Mouse (Mus musculus) hindbrain, embryonic 10.5 days (tissue): ENCODE measurements around the gene Lrrn2. TPM values are rescaled to one million over a fixed set of nuclear protein-coding genes. Genes with fewer than 3 reads are reported as not detected.

Experiments used
- DNase-seq: peaks from one replicate; pipeline ENCODE4 v3.0.0-alpha.2; 2017; ENCODE audit warnings: low spot score
- H3K27ac ChIP-seq: fragments of 300-500 bp; sonication (generic); 2 replicates; pipeline ENCODE4 v1.5.1; 2016; ENCODE audit warnings: mild to moderate bottlenecking, moderate library complexity
- H3K27me3 ChIP-seq: fragments of 300-500 bp; sonication (generic); 2 replicates; pipeline ENCODE4 v1.6.1; 2016; ENCODE audit warnings: mild to moderate bottlenecking; ENCODE audit not compliant: poor library complexity, insufficient read depth, severe bottlenecking
- H3K36me3 ChIP-seq: fragments of 300-500 bp; sonication (generic); 2 replicates; pipeline ENCODE4 v1.6.1; 2016; ENCODE audit warnings: mild to moderate bottlenecking, moderate library complexity
- H3K4me1 ChIP-seq: fragments of 300-500 bp; sonication (generic); replicated peaks from 2 replicates; pipeline ENCODE4 v1.6.1; 2016; ENCODE audit warnings: mild to moderate bottlenecking
- H3K4me3 ChIP-seq: fragments of 300-500 bp; sonication (generic); 2 replicates; pipeline ENCODE4 v1.5.1; 2016; ENCODE audit warnings: mild to moderate bottlenecking, moderate library complexity
- H3K9me3 ChIP-seq: fragments of 300-500 bp; sonication (generic); 2 replicates; pipeline ENCODE4 v1.6.1; 2016; ENCODE audit warnings: mild to moderate bottlenecking, moderate library complexity
- WGBS: fragments of 180-500 bp; shearing (Covaris S2); methylation state at CpG from one replicate; pipeline ENCODE4 v1.1.7; 2016; 5-methylcytosine and 5-hydroxymethylcytosine counted together
- polyA plus RNA-seq: library from polyadenylated mRNA; unstranded; fragments of >200 nt; fragmentation: Nextera tagmentation; extraction: Ambion mirVana; gene quantifications from 2 replicates; pipeline ENCODE4 v1.2.1, GENCODE M21; 2016

The Lrrn2 gene
- polyA plus RNA-seq, 1 experiment from 2014 or later: 10.4 TPM

DNA sequence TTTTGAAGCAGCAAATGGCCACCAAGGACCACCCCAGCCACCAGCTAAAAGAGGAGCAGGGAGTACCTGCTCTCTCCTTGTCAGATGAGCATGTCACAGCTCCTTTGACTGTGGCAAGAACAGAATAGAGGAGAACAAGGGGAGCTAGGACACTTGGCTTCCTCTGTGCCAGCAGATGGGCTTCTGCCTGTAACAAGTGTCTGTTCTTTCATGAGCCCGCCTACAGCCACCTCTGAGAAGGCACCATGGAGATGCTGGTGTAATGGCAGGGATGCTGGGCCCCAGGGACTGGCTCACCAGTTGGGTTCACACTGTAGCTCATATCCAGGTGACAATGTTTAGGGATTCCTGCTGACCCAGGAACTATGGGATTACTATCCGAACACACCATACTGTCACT, 12.0 kb downstream of the Lrrn2 start:
- no peaks in the 10 kb centered on the region for H3K27me3 ChIP-seq
- peaks cover 24% of the 10 kb centered on the region for H3K4me1 ChIP-seq
- no peak for DNase-seq
- 92% methylated on average over 2 of the region's 2 CpGs for WGBS
- H3K9me3 ChIP-seq: no peaks in the 10 kb centered on the region
- H3K4me3 ChIP-seq: no peak overlapping the region
- H3K36me3 ChIP-seq: no peaks in the 10 kb centered on the region
- no peak overlapping the region for H3K27ac ChIP-seq

DNA sequence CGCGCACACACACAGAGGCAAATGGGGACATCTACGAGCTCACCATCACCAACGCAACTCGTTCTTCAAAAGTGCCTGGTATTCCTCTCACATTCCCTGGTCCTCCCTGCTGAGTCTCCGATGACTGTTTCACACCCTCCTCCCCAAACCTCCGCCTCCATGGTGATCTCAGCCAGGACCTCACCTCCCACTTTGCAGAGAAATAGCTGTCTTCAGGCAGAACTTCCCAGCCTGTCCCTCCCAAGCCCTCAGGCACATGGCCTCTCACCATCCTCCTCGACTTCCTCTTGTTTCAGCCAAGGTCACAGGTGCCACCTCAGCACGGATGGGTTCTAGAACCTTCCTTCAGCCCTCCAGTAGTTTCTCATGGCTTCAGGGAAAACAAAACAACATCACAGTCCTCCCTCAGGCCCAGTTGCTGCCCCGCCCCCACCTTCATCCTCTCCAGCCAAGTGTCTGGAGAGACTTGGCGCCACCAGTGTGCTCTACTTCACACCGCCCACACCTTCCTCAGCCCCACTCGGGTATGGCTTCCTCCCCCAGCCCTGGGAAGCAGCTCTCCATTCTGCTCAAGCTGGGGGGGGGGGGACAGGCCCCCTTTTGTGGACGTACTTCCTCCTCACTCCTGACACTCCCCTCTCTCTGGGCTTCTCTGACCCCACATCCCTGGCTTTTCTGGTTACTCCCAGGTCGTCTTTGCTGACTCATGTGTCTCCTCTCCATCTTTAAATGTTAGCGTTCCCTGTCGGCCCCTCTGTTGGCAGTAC, 13.4 kb downstream of the Lrrn2 start:
- no peak overlapping the region for H3K27ac ChIP-seq
- no peak for DNase-seq
- H3K9me3 ChIP-seq: no peaks in the 10 kb centered on the region
- no peaks in the 10 kb centered on the region for H3K36me3 ChIP-seq
- H3K4me1 ChIP-seq: peaks cover 24% of the 10 kb centered on the region
- 68% methylated on average over 17 of the region's 17 CpGs for WGBS
- no peaks in the 10 kb centered on the region for H3K27me3 ChIP-seq
- no peak overlapping the region for H3K4me3 ChIP-seq

- Histone ChIP-seq H3K27ac (no peak overlapping the region), H3K4me3 (no peak overlapping the region), H3K4me1 (peaks cover 31% of the 10 kb centered on the region), H3K9me3 (no peaks in the 10 kb centered on the region), H3K27me3 (no peaks in the 10 kb centered on the region), H3K36me3 (no peaks in the 10 kb centered on the region)
- no peak for DNase-seq
- WGBS: 94% methylated on average over 6 of the region's 6 CpGs
These were observed 19.0 kb downstream of the Lrrn2 start for GRCm38 (mm10) chr1:132899029-132899428.

DNA sequence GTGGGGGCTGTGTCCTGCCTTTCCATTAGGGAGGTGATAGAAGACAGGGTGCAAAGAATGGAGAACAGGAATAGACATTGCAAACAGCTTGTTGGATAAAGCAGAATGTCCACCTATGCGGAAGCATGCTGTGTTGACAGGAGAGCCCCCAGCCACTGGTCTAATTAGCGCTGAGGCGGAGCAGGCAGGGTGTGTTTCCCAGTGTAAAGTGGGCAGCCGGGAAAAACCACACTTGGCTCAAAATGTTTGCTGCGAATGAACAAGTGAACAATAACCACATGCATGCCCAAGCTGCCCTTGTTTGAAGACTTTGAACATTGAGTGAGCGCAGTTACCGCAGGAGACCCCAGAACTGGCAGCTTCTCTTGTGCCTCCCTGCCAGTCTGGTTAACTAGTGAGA, 19.6 kb downstream of the Lrrn2 start:
- no peaks in the 10 kb centered on the region for H3K36me3 ChIP-seq
- peaks cover 31% of the 10 kb centered on the region for H3K4me1 ChIP-seq
- no peak overlapping the region for H3K4me3 ChIP-seq
- no peak for DNase-seq
- no peaks in the 10 kb centered on the region for H3K9me3 ChIP-seq
- H3K27me3 ChIP-seq: no peaks in the 10 kb centered on the region
- H3K27ac ChIP-seq: no peak overlapping the region
- WGBS: 84% methylated on average over 7 of the region's 7 CpGs

DNA sequence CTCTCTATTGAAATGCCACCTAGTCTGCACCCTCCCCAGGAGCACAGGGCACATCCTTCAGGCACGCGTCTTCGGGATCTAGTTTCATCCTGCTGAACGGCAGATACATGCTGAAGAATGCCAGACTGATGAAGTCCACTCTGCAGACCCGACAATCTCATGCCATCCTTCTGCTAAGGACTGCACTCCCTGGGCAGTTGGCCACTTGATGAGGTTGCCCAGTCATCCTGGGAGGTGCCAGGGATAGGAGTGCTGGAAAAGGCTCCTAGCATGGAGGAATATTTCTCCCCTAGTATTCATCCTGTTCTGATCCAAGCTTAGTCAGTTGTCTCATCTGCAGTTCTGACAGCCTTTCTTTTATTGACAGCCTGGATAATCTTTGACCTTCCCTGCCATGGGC, 20.9 kb downstream of the Lrrn2 start:
- H3K27ac ChIP-seq: no peak overlapping the region
- no peaks in the 10 kb centered on the region for H3K36me3 ChIP-seq
- no peak for DNase-seq
- peaks cover 31% of the 10 kb centered on the region for H3K4me1 ChIP-seq
- whole genome bisulfite sequencing: 84% methylated on average over 5 of the region's 5 CpGs
- no peaks in the 10 kb centered on the region for H3K27me3 ChIP-seq
- H3K9me3 ChIP-seq: no peaks in the 10 kb centered on the region
- no peak overlapping the region for H3K4me3 ChIP-seq

DNA sequence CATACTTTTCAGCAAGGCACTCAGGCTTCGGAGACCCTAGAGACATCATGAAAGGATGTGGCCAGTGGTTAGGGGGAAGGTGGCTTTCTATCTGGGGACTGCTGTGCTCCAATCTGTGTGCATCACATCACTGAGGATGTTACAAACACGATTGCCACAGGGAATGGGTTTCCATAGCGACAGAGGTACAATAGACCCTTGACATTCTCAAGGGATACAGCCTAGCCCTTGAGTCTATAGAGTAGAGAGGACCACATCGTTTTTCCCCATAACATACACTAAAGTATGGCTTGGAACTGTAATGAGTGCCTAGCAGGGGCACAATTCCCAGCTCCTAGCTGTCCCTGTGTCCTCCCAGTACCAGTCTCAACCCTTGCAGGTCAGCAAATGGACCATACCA, 23.4 kb downstream of the Lrrn2 start:
- H3K36me3 ChIP-seq: no peaks in the 10 kb centered on the region
- 66% methylated on average over 4 of the region's 4 CpGs for WGBS
- DNase-seq: no peak
- no peak overlapping the region for H3K27ac ChIP-seq
- H3K4me3 ChIP-seq: no peak overlapping the region
- H3K4me1 ChIP-seq: peaks cover 31% of the 10 kb centered on the region
- no peaks in the 10 kb centered on the region for H3K27me3 ChIP-seq
- H3K9me3 ChIP-seq: no peaks in the 10 kb centered on the region

GRCm38 (mm10) chr1:132909090-132909489, 29.0 kb downstream of the Lrrn2 start:
- H3K27ac ChIP-seq: 0 out of 2 replicates have a peak overlapping the region, but pooled peaks have one; percentile 2
- no peak overlapping the region for H3K4me3 ChIP-seq
- no peaks in the 10 kb centered on the region for H3K36me3 ChIP-seq
- peaks cover 15% of the 10 kb centered on the region; the same call in 1 of the 2 replicates for H3K4me1 ChIP-seq
- WGBS: 76% methylated on average over 4 of the region's 4 CpGs
- H3K9me3 ChIP-seq: no peaks in the 10 kb centered on the region
- H3K27me3 ChIP-seq: no peaks in the 10 kb centered on the region
- DNase-seq: no peak

DNA sequence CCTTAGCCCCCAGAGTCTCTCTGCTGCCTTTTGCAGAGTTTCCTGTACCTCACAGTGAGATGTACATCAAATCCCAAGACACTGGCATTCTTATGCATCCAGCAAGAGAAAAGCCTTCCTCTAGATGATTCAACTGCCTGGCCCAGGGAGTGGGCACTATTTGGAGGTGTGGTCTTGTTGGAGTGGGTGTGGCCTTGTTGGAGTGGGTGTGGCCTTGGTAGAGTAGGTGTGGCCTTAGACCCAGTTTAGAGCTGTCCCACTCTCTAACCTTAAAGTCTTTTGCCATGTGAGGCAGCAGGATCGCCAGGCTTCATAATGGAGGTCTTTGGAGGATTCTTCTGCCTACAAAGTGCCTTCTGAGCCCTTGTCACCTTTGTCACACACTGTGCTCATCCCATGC, 29.9 kb downstream of the Lrrn2 start:
- no peaks in the 10 kb centered on the region for H3K9me3 ChIP-seq
- 78% methylated on average over 1 of the region's 1 CpGs for WGBS
- no peak for DNase-seq
- H3K27me3 ChIP-seq: no peaks in the 10 kb centered on the region
- no peak overlapping the region for H3K4me3 ChIP-seq
- no peak overlapping the region for H3K27ac ChIP-seq
- peaks cover 15% of the 10 kb centered on the region; the same call in 1 of the 2 replicates for H3K4me1 ChIP-seq
- H3K36me3 ChIP-seq: no peaks in the 10 kb centered on the region

- 76% methylated on average over 11 of the region's 11 CpGs for WGBS
- Histone ChIP-seq H3K36me3 (no peaks in the 10 kb centered on the region), H3K27me3 (no peaks in the 10 kb centered on the region), H3K27ac (no peak overlapping the region), H3K9me3 (no peaks in the 10 kb centered on the region), H3K4me1 (peaks cover 15% of the 10 kb centered on the region; the same call in 1 of the 2 replicates), H3K4me3 (no peak overlapping the region)
- no peak for DNase-seq
These were observed 30.5 kb downstream of the Lrrn2 start for GRCm38 (mm10) chr1:132910414-132911041.

DNA sequence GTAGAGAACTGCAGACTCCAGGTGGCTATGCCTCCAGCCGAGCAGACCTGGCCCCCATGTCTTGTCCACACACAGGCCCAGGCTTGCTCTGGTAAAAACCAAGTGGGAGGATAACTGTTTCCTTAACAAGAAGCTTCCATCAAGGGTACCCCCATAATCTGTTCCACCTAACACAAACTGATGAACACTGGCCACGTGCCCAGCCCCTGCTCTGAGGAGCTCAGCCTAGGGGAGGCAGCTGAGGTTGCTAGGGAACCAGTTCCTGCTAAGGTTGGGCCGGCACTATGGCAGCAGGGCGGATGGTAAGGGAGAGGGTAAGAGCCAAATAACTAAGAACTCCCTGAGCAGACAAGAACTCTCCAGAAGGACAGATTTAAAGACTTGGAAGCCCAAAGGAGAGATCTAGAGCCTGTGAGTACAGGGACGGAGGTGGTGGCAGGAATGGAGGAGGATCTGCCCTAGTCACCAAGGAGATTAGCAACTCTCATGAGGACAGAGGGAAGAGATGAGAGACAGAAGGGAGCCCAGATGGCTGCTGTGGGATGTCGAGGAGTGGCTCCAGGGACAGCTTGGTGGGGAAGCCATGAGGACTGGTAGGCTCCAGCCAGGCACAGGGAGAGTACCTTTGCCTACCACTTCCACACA, 35.9 kb downstream of the Lrrn2 start:
- WGBS: 54% methylated on average over 6 of the region's 6 CpGs

DNA sequence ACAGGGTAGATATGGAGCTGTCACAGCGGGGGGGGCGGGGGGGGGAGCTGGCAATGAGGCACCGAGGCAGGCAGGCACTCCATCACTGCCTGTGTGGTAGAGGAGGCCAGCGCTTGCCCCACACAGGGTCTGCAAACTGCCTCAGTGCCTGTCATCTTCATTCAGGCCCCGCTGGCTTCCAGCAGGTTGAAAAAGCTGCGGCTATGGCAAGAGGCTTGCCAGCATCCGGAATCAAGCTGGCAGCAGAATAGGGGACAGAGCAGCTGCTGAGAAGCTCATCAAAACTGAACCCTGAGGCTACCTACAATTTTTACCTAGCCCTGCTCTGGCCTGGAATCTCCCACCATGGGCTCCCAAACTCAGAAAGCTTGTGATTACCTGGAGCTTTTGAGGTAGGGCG, 37.5 kb downstream of the Lrrn2 start:
- Histone ChIP-seq H3K4me3 (no peak overlapping the region), H3K9me3 (no peaks in the 10 kb centered on the region), H3K36me3 (no peaks in the 10 kb centered on the region), H3K27me3 (peaks cover 33% of the 10 kb centered on the region), H3K27ac (no peak overlapping the region), H3K4me1 (peaks cover 53% of the 10 kb centered on the region)
- 11% methylated on average over 8 of the region's 8 CpGs for WGBS
- DNase-seq: no peak

More for the DNA sequence above, 35.9 kb downstream of the Lrrn2 start:
- Histone ChIP-seq H3K36me3 (no peaks in the 10 kb centered on the region), H3K4me1 (peaks cover 41% of the 10 kb centered on the region), H3K9me3 (no peaks in the 10 kb centered on the region), H3K4me3 (no peak overlapping the region), H3K27ac (no peak overlapping the region), H3K27me3 (peaks cover 33% of the 10 kb centered on the region)
- DNase-seq: no peak

DNA sequence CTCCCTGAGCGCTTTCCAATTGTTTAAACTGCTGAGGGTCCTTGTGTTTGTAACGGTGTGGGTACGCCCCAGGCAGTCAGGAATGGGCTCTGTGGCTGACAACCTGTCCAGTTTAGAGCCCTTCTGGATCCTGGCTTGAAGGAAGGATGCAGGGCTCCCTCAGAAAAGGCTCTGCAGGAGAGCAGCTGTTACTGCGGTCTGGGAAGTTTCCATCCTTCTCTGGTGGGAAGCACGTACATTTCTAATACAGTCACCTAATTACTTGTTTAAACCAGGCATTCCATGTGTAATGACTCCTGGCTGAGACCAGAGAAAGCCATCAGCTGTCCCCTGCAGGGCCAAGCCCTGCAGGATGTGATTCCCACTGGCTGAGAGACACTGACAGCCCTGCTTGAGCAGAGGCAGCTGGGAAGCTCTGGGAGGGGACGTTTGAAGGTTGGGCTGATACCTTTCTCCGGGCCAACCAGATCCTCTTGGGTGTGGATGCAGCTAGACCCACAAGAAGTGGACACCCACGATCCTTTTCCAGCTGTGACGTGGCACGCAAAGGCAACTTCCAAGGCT, 38.1 kb downstream of the Lrrn2 start:
- Histone ChIP-seq H3K4me3 (no peak overlapping the region), H3K4me1 (peaks cover 56% of the 10 kb centered on the region), H3K27ac (no peak overlapping the region), H3K27me3 (peaks cover 33% of the 10 kb centered on the region), H3K36me3 (no peaks in the 10 kb centered on the region), H3K9me3 (no peaks in the 10 kb centered on the region)
- DNase-seq: no peak
- 22% methylated on average over 10 of the region's 10 CpGs for WGBS

DNA sequence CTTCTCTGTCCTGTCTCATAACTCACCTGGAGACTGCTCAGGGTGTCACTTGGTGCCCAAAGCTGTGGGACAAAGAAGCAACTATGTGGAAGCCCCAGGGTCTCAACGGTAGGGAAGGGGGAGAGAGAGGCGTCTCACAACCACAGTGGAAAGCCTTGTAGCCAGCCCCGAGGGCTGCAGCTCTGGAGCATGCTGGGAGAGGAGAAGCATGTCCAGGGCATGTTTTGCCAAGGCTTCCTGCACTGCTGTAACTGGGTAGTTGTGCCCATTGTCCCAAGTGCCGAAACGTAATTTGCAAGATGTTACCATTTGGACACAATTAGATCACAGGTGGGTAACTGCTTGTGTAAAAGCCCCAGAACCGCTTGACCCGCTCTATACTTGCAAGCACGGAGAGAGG, 39.2 kb downstream of the Lrrn2 start:
- Histone ChIP-seq H3K9me3 (no peaks in the 10 kb centered on the region), H3K4me1 (peaks cover 54% of the 10 kb centered on the region), H3K36me3 (no peaks in the 10 kb centered on the region), H3K4me3 (no peak overlapping the region), H3K27ac (no peak overlapping the region), H3K27me3 (peaks cover 33% of the 10 kb centered on the region)
- 81% methylated on average over 8 of the region's 8 CpGs for WGBS
- no peak for DNase-seq
